Mouse (Mus musculus): Measurements from ENCODE around the gene Nup210l. TPM values are rescaled to one million over a fixed set of nuclear protein-coding genes. Genes with fewer than 3 reads are reported as not detected.

Nup210l gene
- total and polyA plus RNA-seq, 3 experiments: 0.15 to 0.22 TPM; not detected in 1

GRCm38 (mm10) chr3:90222455-90222854 lies 118.5 kb downstream of the Nup210l start:
- Histone ChIP-seq H3K4me1 (ENCODE audit: insufficient read depth, low read depth, low read length) (peaks cover 32% of the 10 kb centered on the region), H3K4me3 (ENCODE audit: low read depth, low read length) (no peak overlapping the region)
- no peak for ATAC-seq (ENCODE audit: extremely low read depth, insufficient number of reproducible peaks, low FRiP score, poor library complexity, severe bottlenecking)

GRCm38 (mm10) chr3:90222941-90223340 lies 119.0 kb downstream of the Nup210l start:
- TF ChIP-seq POLR2AphosphoS5 (IDR thresholded peaks at IDR 0.05; ENCODE audit: insufficient replicate concordance, low read depth, low read length): no peak
- TF ChIP-seq TAL1 (conservative IDR thresholded peaks at IDR 0.05; ENCODE audit: low read depth, low read length): no peak
- no peak for TF ChIP-seq CTCF (IDR thresholded peaks at IDR 0.05; ENCODE audit: low read depth, low read length)
- TF ChIP-seq GATA2 (IDR thresholded peaks at IDR 0.05; ENCODE audit: borderline replicate concordance, low read depth, low read length): no peak
- no peak for TF ChIP-seq GATA1 (IDR thresholded peaks at IDR 0.05; ENCODE audit: borderline replicate concordance, low read length)
- DNase-seq (ENCODE audit: low spot score): no peak
- no peaks in the 10 kb centered on the region for H3K9me3 ChIP-seq (replicated peaks)
- H3K4me3 ChIP-seq (ENCODE audit: low read depth, low read length): no peak overlapping the region
- H3K27me3 ChIP-seq (ENCODE audit: insufficient read depth, low read length): peaks cover 20% of the 10 kb centered on the region
- ATAC-seq (ENCODE audit: extremely low read depth, insufficient number of reproducible peaks, low FRiP score, poor library complexity, severe bottlenecking): no peak
- H3K4me1 ChIP-seq (ENCODE audit: insufficient read depth, low read depth, low read length): peaks cover 32% of the 10 kb centered on the region
- no peaks in the 10 kb centered on the region for H3K36me3 ChIP-seq (replicated peaks)

More at GRCm38 (mm10) chr3:90222455-90222854, 118.5 kb downstream of the Nup210l start:
- Histone ChIP-seq H3K27me3 (ENCODE audit: insufficient read depth, low read length) (peaks cover 20% of the 10 kb centered on the region), H3K9me3 (replicated peaks) (no peaks in the 10 kb centered on the region), H3K36me3 (replicated peaks) (no peaks in the 10 kb centered on the region)
- no peak for TF ChIP-seq TAL1 (conservative IDR thresholded peaks at IDR 0.05; ENCODE audit: low read depth, low read length)
- TF ChIP-seq POLR2AphosphoS5 (IDR thresholded peaks at IDR 0.05; ENCODE audit: insufficient replicate concordance, low read depth, low read length): no peak
- no peak for TF ChIP-seq GATA1 (IDR thresholded peaks at IDR 0.05; ENCODE audit: borderline replicate concordance, low read length)
- TF ChIP-seq GATA2 (IDR thresholded peaks at IDR 0.05; ENCODE audit: borderline replicate concordance, low read depth, low read length): no peak
- no peak for TF ChIP-seq CTCF (IDR thresholded peaks at IDR 0.05; ENCODE audit: low read depth, low read length)
- no peak for DNase-seq (ENCODE audit: low spot score)

- H3K36me3 ChIP-seq (replicated peaks): no peaks in the 10 kb centered on the region
- TF ChIP-seq GATA1 (IDR thresholded peaks at IDR 0.05; ENCODE audit: borderline replicate concordance, low read length): no peak
- TF ChIP-seq TAL1 (conservative IDR thresholded peaks at IDR 0.05; ENCODE audit: low read depth, low read length): no peak
- no peak for TF ChIP-seq GATA2 (IDR thresholded peaks at IDR 0.05; ENCODE audit: borderline replicate concordance, low read depth, low read length)
- H3K9me3 ChIP-seq (replicated peaks): peaks cover 4% of the 10 kb centered on the region; the same call in 1 of the 2 replicates
- ATAC-seq (ENCODE audit: extremely low read depth, insufficient number of reproducible peaks, low FRiP score, poor library complexity, severe bottlenecking) (no peak), DNase-seq (ENCODE audit: low spot score) (no peak)
- peaks cover 32% of the 10 kb centered on the region for H3K4me1 ChIP-seq (ENCODE audit: insufficient read depth, low read depth, low read length)
- H3K4me3 ChIP-seq (ENCODE audit: low read depth, low read length): no peak overlapping the region
- H3K27me3 ChIP-seq (ENCODE audit: insufficient read depth, low read length): peaks cover 14% of the 10 kb centered on the region
Measured at GRCm38 (mm10) chr3:90224331-90224730, 120.4 kb downstream of the Nup210l start.

GRCm38 (mm10) chr3:90231075-90231474 lies 127.1 kb downstream of the Nup210l start:
- Histone ChIP-seq H3K4me1 (ENCODE audit: insufficient read depth, low read depth, low read length) (peaks cover 16% of the 10 kb centered on the region), H3K9me3 (replicated peaks) (peaks cover 4% of the 10 kb centered on the region; the same call in 1 of the 2 replicates), H3K27me3 (ENCODE audit: insufficient read depth, low read length) (no peaks in the 10 kb centered on the region), H3K4me3 (ENCODE audit: low read depth, low read length) (peak overlapping the region; percentile 84), H3K36me3 (replicated peaks) (peaks cover 26% of the 10 kb centered on the region)
- TF ChIP-seq TAL1 (conservative IDR thresholded peaks at IDR 0.05; ENCODE audit: low read depth, low read length) (no peak), POLR2AphosphoS5 (IDR thresholded peaks at IDR 0.05; ENCODE audit: insufficient replicate concordance, low read depth, low read length) (no peak), CTCF (IDR thresholded peaks at IDR 0.05; ENCODE audit: low read depth, low read length) (no peak), GATA2 (IDR thresholded peaks at IDR 0.05; ENCODE audit: borderline replicate concordance, low read depth, low read length) (no peak), GATA1 (IDR thresholded peaks at IDR 0.05; ENCODE audit: borderline replicate concordance, low read length) (no peak)
- no peak for DNase-seq (ENCODE audit: low spot score)
- no peak for ATAC-seq (ENCODE audit: extremely low read depth, insufficient number of reproducible peaks, low FRiP score, poor library complexity, severe bottlenecking)

- Histone ChIP-seq H3K4me3 (ENCODE audit: low read depth, low read length) (peak within 1 kb of the TSS; percentile 84), H3K9me3 (replicated peaks) (peaks cover 4% of the 10 kb centered on the region; the same call in 1 of the 2 replicates), H3K36me3 (replicated peaks) (peaks cover 31% of the 10 kb centered on the region), H3K4me1 (ENCODE audit: insufficient read depth, low read depth, low read length) (peaks cover 16% of the 10 kb centered on the region), H3K27me3 (ENCODE audit: insufficient read depth, low read length) (no peaks in the 10 kb centered on the region)
- no peak for TF ChIP-seq POLR2AphosphoS5 (IDR thresholded peaks at IDR 0.05; ENCODE audit: insufficient replicate concordance, low read depth, low read length)
- TF ChIP-seq TAL1 (conservative IDR thresholded peaks at IDR 0.05; ENCODE audit: low read depth, low read length): no peak
- TF ChIP-seq GATA2 (IDR thresholded peaks at IDR 0.05; ENCODE audit: borderline replicate concordance, low read depth, low read length): no peak
- TF ChIP-seq GATA1 (IDR thresholded peaks at IDR 0.05; ENCODE audit: borderline replicate concordance, low read length): no peak
- no peak for TF ChIP-seq CTCF (IDR thresholded peaks at IDR 0.05; ENCODE audit: low read depth, low read length)
- ATAC-seq (ENCODE audit: extremely low read depth, insufficient number of reproducible peaks, low FRiP score, poor library complexity, severe bottlenecking): peak; percentile 95
- DNase-seq (ENCODE audit: low spot score): peak; percentile 86
Measured at GRCm38 (mm10) chr3:90231507-90232333, 127.8 kb downstream of the Nup210l start, which contains the start of gene Jtb. Gene Jtb (plus strand): TSS chr3:90231597.

GRCm38 (mm10) chr3:90241251-90241650 lies 137.3 kb downstream of the Nup210l start:
- no peak overlapping the region for H3K4me3 ChIP-seq (ENCODE audit: low read depth, low read length)
- H3K9me3 ChIP-seq (replicated peaks): no peaks in the 10 kb centered on the region
- H3K27me3 ChIP-seq (ENCODE audit: insufficient read depth, low read length): peaks cover 22% of the 10 kb centered on the region
- ATAC-seq (ENCODE audit: extremely low read depth, insufficient number of reproducible peaks, low FRiP score, poor library complexity, severe bottlenecking) (no peak), DNase-seq (ENCODE audit: low spot score) (no peak)
- peaks cover 3% of the 10 kb centered on the region for H3K36me3 ChIP-seq (replicated peaks)
- no peak for TF ChIP-seq GATA1 (IDR thresholded peaks at IDR 0.05; ENCODE audit: borderline replicate concordance, low read length)
- TF ChIP-seq CTCF (IDR thresholded peaks at IDR 0.05; ENCODE audit: low read depth, low read length): no peak
- TF ChIP-seq GATA2 (IDR thresholded peaks at IDR 0.05; ENCODE audit: borderline replicate concordance, low read depth, low read length): no peak
- TF ChIP-seq TAL1 (conservative IDR thresholded peaks at IDR 0.05; ENCODE audit: low read depth, low read length): no peak
- no peak for TF ChIP-seq POLR2AphosphoS5 (IDR thresholded peaks at IDR 0.05; ENCODE audit: insufficient replicate concordance, low read depth, low read length)
- peaks cover 26% of the 10 kb centered on the region for H3K4me1 ChIP-seq (ENCODE audit: insufficient read depth, low read depth, low read length)

All from G1E (cell line).